Mouse (Mus musculus) kidney, postnatal 0 days (tissue): ENCODE data around the gene Sim2. TPM values are rescaled to one million over a fixed set of nuclear protein-coding genes. Genes with fewer than 3 reads are reported as not detected.

Experiments
- ATAC-seq: fragments of 200-750 bp; cut with Nextera tagmentation; replicated peaks from 2 replicates; pipeline ENCODE4 v1.8.0; 2017; ENCODE audit warnings: low read depth, moderate number of reproducible peaks, moderate TSS enrichment, moderate library complexity; ENCODE audit not compliant: low FRiP score
- DNase-seq: peaks from one replicate; pipeline ENCODE4 v3.0.0-alpha.2; 2016; ENCODE audit warnings: low spot score
- H3K27ac ChIP-seq: fragments of 300-500 bp; sonication (generic); 2 replicates; pipeline ENCODE4 v1.5.1; 2014; ENCODE audit warnings: mild to moderate bottlenecking
- H3K27me3 ChIP-seq: fragments of 300-500 bp; sonication (generic); 2 replicates; pipeline ENCODE4 v1.6.1; 2014; ENCODE audit warnings: low read length, mixed read lengths; ENCODE audit not compliant: insufficient read depth
- H3K36me3 ChIP-seq: fragments of 300-500 bp; sonication (generic); 2 replicates; pipeline ENCODE4 v1.6.1; 2014; ENCODE audit warnings: low read length, mixed read lengths; ENCODE audit not compliant: insufficient read depth
- H3K4me1 ChIP-seq: fragments of 300-500 bp; sonication (generic); replicated peaks from 2 replicates; pipeline ENCODE4 v1.6.1; 2014; ENCODE audit warnings: antibody characterized with exemption, low read length, mixed read lengths; ENCODE audit not compliant: insufficient read depth
- H3K4me2 ChIP-seq: fragments of 300-500 bp; sonication (generic); 2 replicates; pipeline ENCODE4 v1.6.1; 2014; ENCODE audit warnings: mild to moderate bottlenecking, low read length, moderate library complexity, mixed read lengths
- H3K4me3 ChIP-seq: fragments of 300-500 bp; sonication (generic); replicated peaks from 2 replicates; pipeline ENCODE4 v1.5.1; 2014; ENCODE audit warnings: low read depth, low read length
- H3K9ac ChIP-seq: fragments of 300-500 bp; sonication (generic); 2 replicates; pipeline ENCODE4 v1.6.1; 2014; ENCODE audit warnings: low read depth, low read length
- H3K9me3 ChIP-seq: fragments of 300-500 bp; sonication (generic); replicated peaks from 2 replicates; pipeline ENCODE4 v1.6.1; 2016; ENCODE audit warnings: low read length, inconsistent platforms, mixed read lengths
- CTCF ChIP-seq: IDR thresholded peaks from 2 replicates; pipeline ENCODE4 v1.5.1; 2016; ENCODE audit warnings: antibody characterized with exemption, low read depth, mild to moderate bottlenecking, moderate library complexity
- WGBS: fragments of 180-500 bp; shearing (Covaris S2); extraction: QIAGEN DNeasy Blood & Tissue Kit; methylation state at CpG from one replicate; pipeline ENCODE4 v1.1.7; 2014; 5-methylcytosine and 5-hydroxymethylcytosine counted together
- polyA plus RNA-seq: library from polyadenylated mRNA; unstranded; fragments of >200 nt; fragmentation: Nextera tagmentation; extraction: Ambion mirVana; gene quantifications from 2 replicates; pipeline ENCODE4 v1.2.1, GENCODE M21; 2015

Sim2 gene
- polyA plus RNA-seq, 1 experiment from 2014 or later, result 3.0 TPM

DNA sequence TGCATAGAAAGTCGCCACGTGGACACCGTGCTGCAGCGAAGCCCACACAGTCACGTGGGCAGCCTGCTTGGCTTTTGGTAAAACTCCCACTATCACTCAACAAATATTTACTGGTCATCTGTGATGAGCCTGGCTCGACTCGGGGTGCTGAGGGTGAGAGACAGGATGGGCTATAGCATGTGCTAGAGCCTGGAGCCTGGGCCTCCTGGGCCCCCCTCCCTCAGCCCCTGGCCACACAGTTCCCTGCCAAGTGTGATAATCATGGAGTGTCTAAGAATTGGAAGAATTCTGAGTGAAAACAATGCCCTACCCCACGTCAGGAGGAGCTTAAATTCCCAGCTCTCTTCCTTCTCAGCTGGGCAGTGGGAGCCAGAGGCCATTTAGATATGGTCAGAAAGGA, 13.3 kb upstream of the Sim2 start:
- H3K27me3 ChIP-seq, result peaks cover 2% of the 10 kb centered on the region; the same call in 1 of the 2 replicates
- no peak overlapping the region for H3K4me2 ChIP-seq
- H3K4me3 ChIP-seq, result no peak overlapping the region
- TF ChIP-seq CTCF, result no peak
- DNase-seq, result no peak
- H3K4me1 ChIP-seq, result no peaks in the 10 kb centered on the region
- H3K27ac ChIP-seq, result no peak overlapping the region
- no peak overlapping the region for H3K9ac ChIP-seq
- H3K9me3 ChIP-seq, result no peaks in the 10 kb centered on the region
- 63% methylated on average over 8 of the region's 8 CpGs for WGBS
- no peaks in the 10 kb centered on the region for H3K36me3 ChIP-seq
- no peak for ATAC-seq

- DNase-seq (no peak), ATAC-seq (no peak)
- peaks cover 37% of the 10 kb centered on the region for H3K27me3 ChIP-seq
- no peaks in the 10 kb centered on the region for H3K4me1 ChIP-seq
- no peak overlapping the region for H3K4me2 ChIP-seq
- TF ChIP-seq CTCF, result peak; percentile 39; the same call in 1 of the 2 replicates
- H3K9ac ChIP-seq, result no peak overlapping the region
- H3K9me3 ChIP-seq, result no peaks in the 10 kb centered on the region
- no peak overlapping the region for H3K27ac ChIP-seq
- H3K4me3 ChIP-seq, result no peak overlapping the region
- H3K36me3 ChIP-seq, result no peaks in the 10 kb centered on the region
- WGBS, result 51% methylated on average over 19 of the region's 19 CpGs
These were observed 9.2 kb upstream of the Sim2 start for GRCm38 (mm10) chr16:94075362-94076027.

- H3K36me3 ChIP-seq, result no peaks in the 10 kb centered on the region
- H3K9ac ChIP-seq, result no peak overlapping the region
- H3K4me3 ChIP-seq, result no peak overlapping the region
- no peaks in the 10 kb centered on the region for H3K9me3 ChIP-seq
- TF ChIP-seq CTCF, result no peak
- 5% methylated on average over 23 of the region's 23 CpGs for WGBS
- H3K27ac ChIP-seq, result no peak overlapping the region
- DNase-seq, result no peak
- peaks cover 64% of the 10 kb centered on the region for H3K27me3 ChIP-seq
- no peaks in the 10 kb centered on the region for H3K4me1 ChIP-seq
- no peak for ATAC-seq
- peak overlapping the region; percentile 42 for H3K4me2 ChIP-seq
These were observed 6.2 kb upstream of the Sim2 start for GRCm38 (mm10) chr16:94078318-94079074.

DNA sequence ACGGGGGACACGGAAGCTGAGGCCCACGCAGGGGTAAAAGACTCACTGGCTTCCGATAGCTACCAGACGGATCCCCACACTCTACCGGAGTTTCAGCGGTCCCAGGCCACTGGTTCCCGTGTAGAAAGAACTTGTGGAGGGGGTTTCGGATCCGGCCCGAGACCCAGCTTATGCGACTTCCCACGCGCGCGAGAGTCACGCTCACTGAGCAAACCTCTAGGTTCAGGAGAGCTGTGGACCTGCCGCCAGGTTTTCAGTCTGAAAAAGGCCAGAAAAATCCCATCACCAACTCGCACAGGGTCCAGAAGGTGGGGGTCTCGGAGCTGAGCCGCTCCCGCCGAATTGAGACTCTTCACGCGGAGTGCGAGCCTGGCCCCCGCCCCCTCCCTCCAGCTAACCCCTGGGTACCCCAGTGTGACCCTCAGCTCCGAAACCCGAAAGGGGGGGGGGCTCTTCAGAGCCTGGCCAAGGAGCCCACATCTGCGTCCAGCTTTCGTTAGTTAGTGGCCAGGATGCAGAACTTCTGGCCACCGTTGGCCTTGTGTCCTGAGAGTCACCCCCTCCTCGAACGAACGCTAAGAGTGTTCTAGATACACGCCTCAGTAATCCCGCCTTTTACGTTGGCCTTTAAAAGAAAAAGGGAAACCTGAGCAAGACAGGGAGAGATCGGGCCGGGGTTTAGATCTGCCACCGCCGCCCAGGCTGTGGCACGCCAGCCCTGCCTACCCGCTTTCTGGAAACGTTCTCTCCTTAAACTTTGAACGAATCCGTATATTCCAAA, 5.5 kb upstream of the Sim2 start:
- H3K4me2 ChIP-seq, result peak overlapping the region; percentile 42
- H3K27me3 ChIP-seq, result peaks cover 72% of the 10 kb centered on the region
- no peak overlapping the region for H3K9ac ChIP-seq
- no peaks in the 10 kb centered on the region for H3K36me3 ChIP-seq
- WGBS, result 1% methylated on average over 47 of the region's 47 CpGs
- TF ChIP-seq CTCF, result no peak
- H3K27ac ChIP-seq, result no peak overlapping the region
- ATAC-seq (no peak), DNase-seq (no peak)
- H3K4me1 ChIP-seq, result no peaks in the 10 kb centered on the region
- no peaks in the 10 kb centered on the region for H3K9me3 ChIP-seq
- H3K4me3 ChIP-seq, result no peak overlapping the region

DNA sequence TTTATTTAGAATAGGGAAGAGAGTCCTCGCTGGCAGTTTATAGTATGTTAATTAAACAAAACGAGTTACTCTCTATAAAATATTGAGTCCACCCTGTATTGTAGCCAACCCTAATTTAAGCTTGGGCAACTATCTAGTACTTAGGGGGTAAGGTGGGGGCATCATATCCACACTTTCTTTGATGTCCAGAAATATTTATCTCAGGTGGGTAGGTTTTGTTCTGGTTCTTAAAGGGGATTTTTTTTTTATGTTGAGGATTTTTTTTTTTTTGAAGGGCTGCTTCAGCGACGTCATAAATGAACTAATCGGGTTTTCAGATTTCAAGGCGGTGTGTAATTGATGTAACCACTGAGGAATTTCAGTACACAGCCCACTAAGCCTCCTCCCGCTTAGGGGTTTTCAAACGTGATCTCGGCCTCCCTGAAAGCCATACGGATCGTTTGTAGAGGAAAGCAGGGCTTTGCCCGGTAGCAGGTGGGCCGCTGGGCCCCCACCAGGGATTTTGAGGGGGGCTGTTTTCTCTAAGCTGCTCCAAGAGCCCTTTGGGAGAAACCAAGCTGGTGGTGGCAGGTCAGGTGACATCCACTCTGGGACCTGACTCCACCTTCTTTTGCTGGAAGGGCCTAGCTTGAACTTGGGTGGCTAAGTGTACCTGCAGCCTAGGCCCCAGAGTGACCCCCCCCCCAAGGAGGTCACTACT, 4.7 kb upstream of the Sim2 start:
- 6% methylated on average over 13 of the region's 13 CpGs for WGBS
- no peak overlapping the region for H3K9ac ChIP-seq
- no peaks in the 10 kb centered on the region for H3K36me3 ChIP-seq

GRCm38 (mm10) chr16:94081596-94081995, 3.1 kb upstream of the Sim2 start:
- no peak for TF ChIP-seq CTCF
- DNase-seq (no peak), ATAC-seq (no peak)
- H3K36me3 ChIP-seq, result no peaks in the 10 kb centered on the region
- no peak overlapping the region for H3K4me2 ChIP-seq
- no peak overlapping the region for H3K9ac ChIP-seq
- H3K4me3 ChIP-seq, result no peak overlapping the region
- peaks cover 89% of the 10 kb centered on the region for H3K27me3 ChIP-seq
- WGBS, result 14% methylated on average over 5 of the region's 5 CpGs
- no peaks in the 10 kb centered on the region for H3K9me3 ChIP-seq
- no peak overlapping the region for H3K27ac ChIP-seq
- H3K4me1 ChIP-seq, result peaks cover 11% of the 10 kb centered on the region

More for the DNA sequence above, 4.7 kb upstream of the Sim2 start:
- Histone ChIP-seq H3K27me3 (peaks cover 78% of the 10 kb centered on the region), H3K9me3 (no peaks in the 10 kb centered on the region), H3K4me3 (no peak overlapping the region), H3K27ac (no peak overlapping the region), H3K4me1 (peaks cover 3% of the 10 kb centered on the region), H3K4me2 (no peak overlapping the region)
- ATAC-seq (no peak), DNase-seq (no peak)
- TF ChIP-seq CTCF, result no peak
